Mouse (Mus musculus) heart, embryonic 14.5 days (tissue): ENCODE measurements around the gene Rps10. TPM values are rescaled to one million over a fixed set of nuclear protein-coding genes. Genes with fewer than 3 reads are reported as not detected.
"Not testable (repeated sequence)": the region's sequence is repeated elsewhere in the genome, so short reads cannot be mapped to it uniquely, and the experiment has no call there.

Experiments
- ATAC-seq: fragments of 200-750 bp; cut with Nextera tagmentation; 2 replicates; pipeline ENCODE4 v1.8.0; 2017; ENCODE audit warnings: low read depth, moderate TSS enrichment; ENCODE audit not compliant: insufficient number of reproducible peaks, insufficient read depth, low FRiP score
- H3K27ac ChIP-seq, 2 experiments: fragments of 200-500 bp in 1 of 2; fragments of 300-500 bp in 1 of 2; sonication (generic) in 1 of 2; replicated peaks in 1 of 2; 2 replicates each; pipeline ENCODE4 v1.5.1; 2012 to 2014; ENCODE audit warnings: low read depth in 2 of 2, low read length in 2 of 2, control low read depth in 1 of 2, mild to moderate bottlenecking in 1 of 2, mixed read lengths in 1 of 2; ENCODE audit not compliant: control insufficient read depth in 1 of 2, insufficient read depth in 1 of 2
- H3K27me3 ChIP-seq: fragments of 300-500 bp; sonication (generic); 2 replicates; pipeline ENCODE4 v1.6.1; 2014; ENCODE audit warnings: mild to moderate bottlenecking, low read length, control low read depth; ENCODE audit not compliant: control insufficient read depth, insufficient read depth
- H3K36me3 ChIP-seq: fragments of 300-500 bp; sonication (generic); 2 replicates; pipeline ENCODE4 v1.6.1; 2014; ENCODE audit warnings: mild to moderate bottlenecking, control low read depth, low read length, mixed read lengths; ENCODE audit not compliant: control insufficient read depth, insufficient read depth
- H3K4me1 ChIP-seq, 2 experiments: fragments of 200-500 bp in 1 of 2; fragments of 300-500 bp in 1 of 2; sonication (generic) in 1 of 2; 2 replicates each; pipeline ENCODE4 v1.6.1; 2012 to 2014; ENCODE audit warnings: low read length in 2 of 2, control low read depth in 1 of 2, mixed read lengths in 1 of 2; ENCODE audit not compliant: control insufficient read depth in 2 of 2, insufficient read depth in 2 of 2
- H3K4me2 ChIP-seq: fragments of 300-500 bp; sonication (generic); 2 replicates; pipeline ENCODE4 v1.6.1; 2014; ENCODE audit warnings: mild to moderate bottlenecking, low read length
- H3K4me3 ChIP-seq, 2 experiments: fragments of 200-500 bp in 1 of 2; fragments of 300-500 bp in 1 of 2; sonication (generic) in 1 of 2; 2 replicates each; pipeline ENCODE4 v1.5.1; 2012 to 2014; ENCODE audit warnings: low read length in 2 of 2, mild to moderate bottlenecking in 2 of 2, control low read depth in 1 of 2, low read depth in 1 of 2, moderate library complexity in 1 of 2; ENCODE audit not compliant: control insufficient read depth in 1 of 2, insufficient read depth in 1 of 2
- H3K9ac ChIP-seq: fragments of 300-500 bp; sonication (generic); 2 replicates; pipeline ENCODE4 v1.6.1; 2014; ENCODE audit warnings: mild to moderate bottlenecking, low read length
- H3K9me3 ChIP-seq: fragments of 300-500 bp; sonication (generic); 2 replicates; pipeline ENCODE4 v1.6.1; 2016; ENCODE audit warnings: low read length, control low read depth; ENCODE audit not compliant: control insufficient read depth
- WGBS: fragments of 180-500 bp; shearing (Covaris S2); extraction: QIAGEN DNeasy Blood & Tissue Kit; methylation state at CpG from one replicate; pipeline ENCODE4 v1.1.7; 2014; 5-methylcytosine and 5-hydroxymethylcytosine counted together
- polyA plus RNA-seq: library from polyadenylated mRNA; unstranded; fragments of >200 nt; fragmentation: Nextera tagmentation; extraction: Ambion mirVana; gene quantifications from 2 replicates; pipeline ENCODE4 v1.2.1, GENCODE M21; 2014

Gene Rps10
- polyA plus RNA-seq, 1 experiment from 2014 or later = 715 TPM

DNA sequence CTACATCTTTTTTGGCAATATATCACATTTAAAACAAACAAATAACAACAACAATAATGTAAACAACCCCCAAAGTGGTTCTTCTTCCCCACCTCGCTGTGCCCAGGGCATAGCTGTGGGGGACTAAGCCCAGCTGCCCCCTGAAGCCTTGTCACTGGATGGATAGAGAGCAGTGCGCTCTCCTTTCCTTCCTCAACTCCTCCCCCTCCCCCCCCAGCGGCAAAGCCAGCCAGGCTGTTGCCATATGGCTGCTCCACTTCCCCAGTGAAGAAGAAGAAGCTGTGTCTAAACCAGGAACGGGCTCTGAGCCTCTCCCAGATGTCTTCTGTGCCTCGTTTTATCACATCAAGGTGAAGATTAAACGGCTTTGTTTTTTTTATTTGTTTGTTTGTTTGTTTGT is 6.6 kb upstream of the Rps10 start:
- H3K9ac ChIP-seq = no peak overlapping the region
- H3K4me1 ChIP-seq = peaks cover 6% of the 10 kb centered on the region in 2 experiments; a peak in 3 of 4 replicates
- H3K4me3 ChIP-seq = no peak overlapping the region
- H3K27me3 ChIP-seq = no peaks in the 10 kb centered on the region
- H3K27ac ChIP-seq = no peak overlapping the region
- H3K36me3 ChIP-seq = no peaks in the 10 kb centered on the region
- H3K9me3 ChIP-seq = no peaks in the 10 kb centered on the region
- WGBS = 35% methylated on average over 6 of the region's 6 CpGs
- ATAC-seq = no peak
- no peak overlapping the region for H3K4me2 ChIP-seq

DNA sequence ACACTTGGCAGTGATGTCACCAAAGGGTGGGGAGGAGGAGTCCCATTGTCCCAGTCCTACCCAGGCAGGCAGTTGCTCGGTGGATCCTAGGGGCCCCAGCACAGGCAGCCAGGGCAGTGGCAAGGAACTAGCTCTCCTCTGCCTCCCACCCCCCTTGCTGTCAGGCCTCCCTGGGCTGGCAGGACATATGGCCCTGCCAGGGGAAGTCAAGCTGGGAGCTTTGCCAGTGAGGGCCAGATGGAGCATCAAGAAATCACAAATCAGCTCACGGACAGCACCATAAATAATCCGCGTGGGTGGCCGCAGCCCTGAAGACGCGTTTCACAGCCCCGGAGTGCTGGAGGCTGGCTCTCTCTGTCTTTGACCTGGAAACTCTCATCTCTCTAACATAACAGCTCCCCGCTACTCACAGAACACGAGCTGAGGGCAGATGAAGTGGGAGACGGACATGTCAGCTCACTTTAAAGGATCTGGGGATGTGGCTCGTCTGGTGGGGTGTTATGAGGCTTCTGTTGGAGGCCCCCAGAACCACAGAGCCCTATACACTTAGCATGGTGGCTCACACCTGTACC is 6.1 kb upstream of the Rps10 start:
- Histone ChIP-seq H3K36me3 (no peaks in the 10 kb centered on the region), H3K27ac (0 out of 4 replicates have a peak overlapping the region, but pooled peaks of 1 of the 2 experiments have one; percentile 8), H3K4me1 (peaks cover 6 to 7% of the 10 kb centered on the region in 2 experiments; a peak in 3 of 4 replicates), H3K4me2 (peak overlapping the region; percentile 31), H3K9ac (peak overlapping the region; percentile 41; the same call in 1 of the 2 replicates), H3K9me3 (no peaks in the 10 kb centered on the region), H3K27me3 (no peaks in the 10 kb centered on the region), H3K4me3 (no peak overlapping the region)
- no peak for ATAC-seq
- WGBS = 13% methylated on average over 12 of the region's 12 CpGs

- H3K4me2 ChIP-seq, H3K9ac ChIP-seq, H3K9me3 ChIP-seq, H3K4me3 ChIP-seq, H3K27ac ChIP-seq, H3K36me3 ChIP-seq, ATAC-seq, H3K27me3 ChIP-seq: not testable (repeated sequence)
- peaks cover 14% of the 10 kb centered on the region in 2 experiments; a peak in 3 of 4 replicates for H3K4me1 ChIP-seq
- 87% methylated on average over 6 of the region's 6 CpGs for WGBS
These were observed 3.4 kb upstream of the Rps10 start for GRCm38 (mm10) chr17:27639851-27640250.

GRCm38 (mm10) chr17:27638921-27639332 is 2.5 kb upstream of the Rps10 start:
- H3K9me3 ChIP-seq = no peaks in the 10 kb centered on the region
- peaks cover 14 to 17% of the 10 kb centered on the region in 2 experiments; a peak in 3 of 4 replicates for H3K4me1 ChIP-seq
- H3K27me3 ChIP-seq = no peaks in the 10 kb centered on the region
- H3K4me3 ChIP-seq = no peak overlapping the region
- no peak for ATAC-seq
- no peak overlapping the region for H3K27ac ChIP-seq
- WGBS = 60% methylated on average over 20 of the region's 20 CpGs
- H3K4me2 ChIP-seq = no peak overlapping the region
- H3K36me3 ChIP-seq = peaks cover under 1% of the 10 kb centered on the region; the same call in 1 of the 2 replicates
- H3K9ac ChIP-seq = no peak overlapping the region

GRCm38 (mm10) chr17:27637333-27637732 is 864 bp upstream of the Rps10 start:
- WGBS = 37% methylated on average over 9 of the region's 9 CpGs
- Histone ChIP-seq H3K36me3 (peaks cover 17% of the 10 kb centered on the region), H3K4me2 (no peak overlapping the region), H3K9me3 (no peaks in the 10 kb centered on the region), H3K27ac (peak overlapping the region in 1 of 2 experiments; percentile 37; a peak in 2 of 4 replicates), H3K9ac (no peak overlapping the region), H3K4me1 (peaks cover 13 to 28% of the 10 kb centered on the region in 2 experiments; a peak in 3 of 4 replicates), H3K4me3 (no peak overlapping the region), H3K27me3 (no peaks in the 10 kb centered on the region)
- ATAC-seq = no peak

- not testable (repeated sequence) for H3K27me3 ChIP-seq, H3K9me3 ChIP-seq, ATAC-seq
- Histone ChIP-seq H3K4me1 (peaks cover 13 to 29% of the 10 kb centered on the region in 2 experiments; a peak in 3 of 4 replicates), H3K27ac (peak overlapping the region; percentile 37 to 61; a peak in 2 of 4 replicates), H3K36me3 (peaks cover 35% of the 10 kb centered on the region), H3K9ac (peak overlapping the region; percentile 98), H3K4me2 (peak overlapping the region; percentile 96), H3K4me3 (peak overlapping the region; percentile 38 to 69)
- 38% methylated on average over 9 of the region's 9 CpGs for WGBS
These were observed 930 bp downstream of the Rps10 start for GRCm38 (mm10) chr17:27635575-27635903.

DNA sequence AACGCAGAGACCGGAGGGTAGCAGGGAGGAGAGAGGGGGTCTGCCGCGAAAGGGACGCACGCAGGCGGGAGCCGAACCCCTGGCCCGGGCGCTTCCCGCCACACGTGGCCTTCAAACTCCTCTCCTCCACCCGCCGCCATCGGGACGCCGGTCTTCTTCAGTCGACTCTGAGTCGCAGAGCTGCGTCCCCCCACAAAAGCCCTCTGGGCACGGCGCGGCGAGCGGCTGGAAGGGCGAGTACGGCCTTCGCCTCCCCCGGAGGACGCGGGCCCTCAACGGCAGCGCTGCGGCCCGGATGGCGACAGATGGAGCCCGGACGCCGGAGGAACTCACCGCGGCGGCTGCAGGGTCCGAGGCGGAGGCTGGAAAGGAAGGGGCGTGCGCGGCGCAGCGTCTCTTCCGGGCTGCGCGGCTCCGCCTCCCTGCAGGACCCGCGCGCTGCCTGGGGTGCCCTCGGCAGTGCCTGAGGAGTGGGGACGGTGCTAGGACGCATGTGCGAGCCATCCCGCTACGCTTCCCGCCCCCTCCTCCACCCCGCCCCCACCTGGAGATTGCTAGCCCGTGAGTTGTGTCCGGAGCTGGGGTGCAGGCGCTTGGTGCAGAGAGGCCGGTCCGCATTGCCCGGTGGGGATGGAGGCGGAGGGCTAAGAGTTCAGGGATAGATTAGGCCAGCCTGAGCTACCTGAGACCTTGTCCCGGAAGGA is 1.4 kb downstream of the Rps10 start, which contains the start of gene RPS10-NUDT3:
RPS10-NUDT3 (minus strand) TSS at position 352 of the 704 bp plus-strand sequence.
- WGBS = under 1% methylated on average over 62 of the region's 72 CpGs
- peaks cover 13 to 29% of the 10 kb centered on the region in 2 experiments; a peak in 3 of 4 replicates for H3K4me1 ChIP-seq
- H3K36me3 ChIP-seq = peaks cover 40% of the 10 kb centered on the region
- peak within 1 kb of the TSS; percentile 96 for H3K4me2 ChIP-seq
- H3K9me3 ChIP-seq = no peaks in the 10 kb centered on the region
- H3K4me3 ChIP-seq = peak within 1 kb of the TSS; percentile 69 to 94
- H3K9ac ChIP-seq = peak within 1 kb of the TSS; percentile 98
- peak; percentile 96 for ATAC-seq
- H3K27ac ChIP-seq = peak within 1 kb of the TSS; percentile 61 to 84
- no peaks in the 10 kb centered on the region for H3K27me3 ChIP-seq
